Mouse (Mus musculus): ENCODE data around the gene Keap1.

- TF ChIP-seq CTCF (IDR thresholded peaks at IDR 0.05; ENCODE audit: low read depth) (no peak), EP300 (IDR thresholded peaks at IDR 0.05; ENCODE audit: low read depth) (no peak)
Observed at GRCm38 (mm10) chr9:21231551-21231950, 7.6 kb downstream of the Keap1 start.
